Comparison of ENCODE assay signal across 8 mouse cellular contexts in genomic region chr6:117905260-117905930, GRCm38 (mm10). TPM values are rescaled to one million over a fixed set of nuclear protein-coding genes. Genes with fewer than 3 reads are reported as not detected.
DNase-seq lines count a peak whose midpoint lies in the region; ATAC-seq lines count a peak whose summit lies in the region.

No protein-coding gene starts in this region.

- 25% methylated on average over 4 of the region's 4 CpGs for WGBS in forebrain, embryonic 13.5 days
- 15% methylated on average over 4 of the region's 4 CpGs for WGBS in limb, embryonic 13.5 days

- H3K4me3 ChIP-seq in forebrain, embryonic 13.5 days: peak overlapping the region; percentile 99
- peak overlapping the region; percentile 99 for H3K4me3 ChIP-seq in limb, embryonic 13.5 days

- H3K9me3 ChIP-seq in forebrain, embryonic 13.5 days (replicated peaks): no peaks in the 10 kb centered on the region
- H3K9me3 ChIP-seq in limb, embryonic 13.5 days: no peaks in the 10 kb centered on the region

- H3K27me3 ChIP-seq in forebrain, embryonic 13.5 days: no peaks in the 10 kb centered on the region
- no peaks in the 10 kb centered on the region for H3K27me3 ChIP-seq in limb, embryonic 13.5 days

- ATAC-seq in forebrain, embryonic 13.5 days: no peak
- ATAC-seq in limb, embryonic 13.5 days (ENCODE audit: low FRiP score, low read depth): no peak
- ATAC-seq in frontal cortex, adult (ENCODE audit: low TSS enrichment): no peak

- no peak overlapping the region for H3K27ac ChIP-seq in forebrain, embryonic 13.5 days
- peak overlapping the region; percentile 87; the same call in 1 of the 2 replicates for H3K27ac ChIP-seq in limb, embryonic 13.5 days

- DNase-seq in cerebellum, adult 11-12 months: peak; percentile 32
- no peak for DNase-seq in cerebellum, postnatal 36 days
- DNase-seq in 3T3-L1 (ENCODE audit: low read depth, low spot score): peak; percentile 47
- DNase-seq in layer of hippocampus, postnatal 10 days (ENCODE audit: low spot score in 2 of 2): no peak
- no peak for DNase-seq in gastrocnemius, postnatal 14 days

- H3K4me1 ChIP-seq in forebrain, embryonic 13.5 days: peaks cover 31% of the 10 kb centered on the region
- peaks cover 25% of the 10 kb centered on the region for H3K4me1 ChIP-seq in limb, embryonic 13.5 days

- no peaks in the 10 kb centered on the region for H3K36me3 ChIP-seq in forebrain, embryonic 13.5 days (ENCODE audit: poor library complexity, severe bottlenecking)
- H3K36me3 ChIP-seq in limb, embryonic 13.5 days: no peaks in the 10 kb centered on the region

- peak overlapping the region; percentile 70; the same call in 1 of the 2 replicates for H3K9ac ChIP-seq in forebrain, embryonic 13.5 days
- H3K9ac ChIP-seq in limb, embryonic 13.5 days: peak overlapping the region; percentile 72

- intact Hi-C loops in gastrocnemius, postnatal 14 days (cut with DNase I; ENCODE audit: low total_unique reads): no loop called here

- H3K4me2 ChIP-seq in forebrain, embryonic 13.5 days: peak overlapping the region; percentile 61
- peak overlapping the region; percentile 67 for H3K4me2 ChIP-seq in limb, embryonic 13.5 days (replicated peaks)

RNA-seq across cellular contexts. Expression of gene Hnrnpf, which starts 5.3 kb away (rescaled TPM):
- 514 and 545 TPM in 2 replicates for polyA plus RNA-seq in forebrain, embryonic 13.5 days (2015; fragmentation: Nextera tagmentation; extraction: Ambion mirVana)
- 668 and 681 TPM in 2 replicates for polyA plus RNA-seq in limb, embryonic 13.5 days (2015; fragmentation: Nextera tagmentation; extraction: Ambion mirVana)
- total RNA-seq in layer of hippocampus, postnatal 10 days (2021): 100 to 1,000 TPM; 157 to 164 TPM
- 100 to 1,000 TPM; 134 to 153 TPM for total RNA-seq in gastrocnemius, postnatal 14 days (2021)

RNA-seq across cellular contexts. Expression of gene Fxyd4, which starts 32.1 kb away (rescaled TPM):
- 3.0 and 4.1 TPM in 2 replicates for polyA plus RNA-seq in forebrain, embryonic 13.5 days (2015; fragmentation: Nextera tagmentation; extraction: Ambion mirVana)
- polyA plus RNA-seq in limb, embryonic 13.5 days (2015; fragmentation: Nextera tagmentation; extraction: Ambion mirVana): 2.7 and 4.7 TPM in 2 replicates
- total RNA-seq in layer of hippocampus, postnatal 10 days (2021): not detected
- total RNA-seq in gastrocnemius, postnatal 14 days (2021): not detected

RNA-seq across cellular contexts. Expression of gene Zfp239, which starts 43.5 kb away (rescaled TPM):
- 15.1 and 17.1 TPM in 2 replicates for polyA plus RNA-seq in forebrain, embryonic 13.5 days (2015; fragmentation: Nextera tagmentation; extraction: Ambion mirVana)
- polyA plus RNA-seq in limb, embryonic 13.5 days (2015; fragmentation: Nextera tagmentation; extraction: Ambion mirVana): 14.4 and 16.3 TPM in 2 replicates
- total RNA-seq in layer of hippocampus, postnatal 10 days (2021): 10 to 100 TPM; 26.4 to 29.1 TPM
- under 1 TPM; 0.40 to 0.51 TPM for total RNA-seq in gastrocnemius, postnatal 14 days (2021)

Comparison
In these comparisons a context has a peak if more than half of its experiments do, and no peak if none do; other contexts are left out.
1. DNase-seq: peak in cerebellum, adult 11-12 months (single experiment) and 3T3-L1 (single experiment); none in cerebellum, postnatal 36 days (0 of 2), layer of hippocampus, postnatal 10 days (0 of 2) and gastrocnemius, postnatal 14 days (single experiment).
2. RNA of gene Zfp239, which starts 43.5 kb away (total RNA-seq): 26.4 to 29.1 TPM in layer of hippocampus, postnatal 10 days; 0.40 to 0.51 TPM in gastrocnemius, postnatal 14 days; every median in the first group is over 10 times any median in the second.